Mouse (Mus musculus): ENCODE measurements around the gene Usf1. TPM values are rescaled to one million over a fixed set of nuclear protein-coding genes. Genes with fewer than 3 reads are reported as not detected.

Usf1 gene
- total and polyA plus RNA-seq, 2 experiments from 2014 or later = 183 to 200 TPM

DNA sequence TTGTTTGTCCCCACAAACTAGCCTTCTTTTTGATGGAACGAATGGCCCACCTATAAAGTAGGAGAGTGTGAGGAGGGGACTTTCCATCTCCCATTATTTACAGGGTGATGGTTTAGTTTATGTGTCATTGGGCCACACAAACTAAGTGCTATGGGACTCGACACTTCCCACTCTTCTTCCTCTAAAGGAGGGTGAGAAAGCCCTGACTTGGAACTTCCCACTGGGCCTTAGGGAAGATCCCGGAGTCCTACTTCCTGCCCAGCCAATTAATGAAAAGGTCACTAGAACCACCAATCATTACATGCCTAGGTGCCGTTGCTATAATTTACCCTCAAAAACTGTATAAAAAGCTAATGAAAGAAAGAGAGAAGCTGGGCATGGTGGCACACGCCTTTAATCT is 21.0 kb downstream of the Usf1 start:
- 83% methylated on average over 5 of the region's 5 CpGs for WGBS
- H3K27me3 ChIP-seq (ENCODE audit: insufficient read depth, low read length) = 0 out of 2 replicates have a peak, but pooled peaks cover 4% of the 10 kb centered on the region
- no peak overlapping the region for H3K4me2 ChIP-seq (ENCODE audit: low read depth)
- ATAC-seq = no peak
- H3K9ac ChIP-seq = no peak overlapping the region
- no peaks in the 10 kb centered on the region for H3K9me3 ChIP-seq (ENCODE audit: low read length)
- H3K4me1 ChIP-seq (ENCODE audit: insufficient read depth) = no peaks in the 10 kb centered on the region
- no peak overlapping the region for H3K4me3 ChIP-seq (ENCODE audit: low read depth, low read length)
- DNase-seq = no peak
- no peak overlapping the region for H3K27ac ChIP-seq (ENCODE audit: low read depth, low read length)
- no peaks in the 10 kb centered on the region for H3K36me3 ChIP-seq (ENCODE audit: insufficient read depth)
- TF ChIP-seq CTCF (IDR thresholded peaks at IDR 0.05; ENCODE audit: low read depth) = no peak

DNA sequence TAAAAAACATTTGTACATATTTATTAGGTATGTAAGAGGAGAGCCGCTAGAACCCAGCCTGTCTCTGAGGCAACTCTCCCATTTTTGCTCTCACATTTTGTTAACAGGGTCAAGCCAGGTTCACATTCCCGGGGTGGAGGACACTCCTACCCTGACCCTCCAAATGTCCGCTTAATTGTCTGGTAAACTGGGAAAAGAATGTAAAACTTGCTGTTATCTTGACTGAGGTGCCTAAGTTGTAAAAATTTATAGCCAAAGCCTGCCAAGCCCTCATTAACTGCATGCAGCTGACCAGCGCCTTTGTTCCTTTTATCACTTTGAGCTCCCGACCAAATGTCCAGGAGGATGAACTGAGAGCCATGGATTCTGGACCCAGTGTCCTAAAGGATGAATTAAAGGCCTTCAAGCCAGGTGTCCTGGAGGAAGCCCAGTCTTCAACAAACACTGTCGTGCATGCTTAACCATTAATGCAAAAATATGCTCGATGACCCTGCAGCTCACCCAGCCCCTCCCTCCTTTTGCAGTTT is 24.2 kb downstream of the Usf1 start:
- 63% methylated on average over 7 of the region's 7 CpGs for WGBS
- TF ChIP-seq CTCF (IDR thresholded peaks at IDR 0.05; ENCODE audit: low read depth) = no peak
- peaks cover 23% of the 10 kb centered on the region for H3K27me3 ChIP-seq (ENCODE audit: insufficient read depth, low read length)

DNA sequence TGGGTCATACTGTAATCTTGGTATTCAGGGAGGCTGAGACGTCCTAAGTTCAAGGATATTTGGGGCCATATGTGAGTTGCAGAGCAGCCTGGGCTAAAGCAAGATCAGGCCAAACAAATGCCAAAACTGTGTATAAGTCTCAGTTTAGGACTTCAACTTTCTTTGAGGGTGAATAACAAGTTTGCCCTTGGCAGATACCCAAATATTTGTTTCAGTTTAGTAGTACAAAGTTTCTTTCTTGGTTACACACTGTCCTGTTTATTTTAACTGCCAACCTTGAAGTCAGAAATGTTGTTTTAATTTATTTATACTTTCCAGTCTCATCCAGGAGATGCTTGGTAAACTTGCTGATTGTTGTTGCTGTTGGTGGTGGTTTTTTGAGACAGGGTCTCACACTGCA is 24.9 kb downstream of the Usf1 start:
- Histone ChIP-seq H3K9ac (no peak overlapping the region), H3K4me3 (ENCODE audit: low read depth, low read length) (no peak overlapping the region), H3K4me2 (ENCODE audit: low read depth) (no peak overlapping the region), H3K4me1 (ENCODE audit: insufficient read depth) (no peaks in the 10 kb centered on the region), H3K27ac (ENCODE audit: low read depth, low read length) (no peak overlapping the region), H3K9me3 (ENCODE audit: low read length) (no peaks in the 10 kb centered on the region), H3K27me3 (ENCODE audit: insufficient read depth, low read length) (peaks cover 23% of the 10 kb centered on the region), H3K36me3 (ENCODE audit: insufficient read depth) (no peaks in the 10 kb centered on the region)
- 73% methylated on average over 1 of the region's 1 CpGs for WGBS
- DNase-seq (no peak), ATAC-seq (no peak)
- no peak for TF ChIP-seq CTCF (IDR thresholded peaks at IDR 0.05; ENCODE audit: low read depth)

More for the DNA sequence above, 24.2 kb downstream of the Usf1 start:
- no peak for DNase-seq
- H3K9ac ChIP-seq = no peak overlapping the region
- H3K36me3 ChIP-seq (ENCODE audit: insufficient read depth) = no peaks in the 10 kb centered on the region
- no peak overlapping the region for H3K4me2 ChIP-seq (ENCODE audit: low read depth)
- H3K9me3 ChIP-seq (ENCODE audit: low read length) = no peaks in the 10 kb centered on the region
- H3K27ac ChIP-seq (ENCODE audit: low read depth, low read length) = no peak overlapping the region
- no peak for ATAC-seq
- H3K4me3 ChIP-seq (ENCODE audit: low read depth, low read length) = no peak overlapping the region
- no peaks in the 10 kb centered on the region for H3K4me1 ChIP-seq (ENCODE audit: insufficient read depth)

DNA sequence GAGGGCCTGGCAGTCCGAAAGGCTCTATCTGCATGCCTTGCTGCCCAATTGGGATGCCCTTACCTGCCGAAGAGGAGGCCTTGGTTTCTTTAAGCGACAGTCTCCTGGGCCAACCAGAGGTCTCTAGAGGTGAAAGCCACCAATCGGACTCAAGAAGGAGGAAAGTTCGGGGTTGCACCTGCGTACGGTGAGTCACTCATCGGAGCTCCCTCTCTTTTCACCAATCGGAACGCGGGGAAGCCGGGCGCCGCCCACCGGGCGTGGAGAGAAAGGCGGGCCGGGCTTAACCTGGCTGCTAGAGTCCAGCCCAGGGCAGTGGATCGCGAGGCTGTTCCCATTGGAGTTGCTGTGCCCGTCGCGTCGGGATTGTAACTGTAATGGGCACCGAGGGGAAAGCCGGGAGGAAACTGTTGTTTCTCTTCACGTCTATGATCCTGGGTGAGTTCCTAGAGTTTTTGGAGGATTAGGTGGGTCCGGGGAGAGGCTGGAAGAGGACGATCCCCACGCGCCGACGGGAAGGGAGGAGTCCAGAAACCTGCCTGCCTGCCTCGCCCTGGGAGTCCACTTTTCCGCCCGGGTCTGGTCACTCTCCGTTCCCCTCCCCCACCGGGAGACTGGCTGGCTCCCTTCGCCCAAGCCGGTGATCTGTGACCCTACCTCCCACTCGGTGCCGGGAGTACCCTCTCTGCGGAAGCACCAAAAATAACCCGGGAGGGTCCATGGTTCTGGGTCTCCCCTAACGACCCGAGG is 26.3 kb downstream of the Usf1 start, which contains the start of gene F11r:
Gene F11r, plus strand, starts transcription at position 272 of the 750 bp plus-strand sequence.
- no peak for TF ChIP-seq CTCF (IDR thresholded peaks at IDR 0.05; ENCODE audit: low read depth)
- WGBS = 2% methylated on average over 46 of the region's 46 CpGs
- no peak within 1 kb of the TSS for H3K27ac ChIP-seq (ENCODE audit: low read depth, low read length)

DNA sequence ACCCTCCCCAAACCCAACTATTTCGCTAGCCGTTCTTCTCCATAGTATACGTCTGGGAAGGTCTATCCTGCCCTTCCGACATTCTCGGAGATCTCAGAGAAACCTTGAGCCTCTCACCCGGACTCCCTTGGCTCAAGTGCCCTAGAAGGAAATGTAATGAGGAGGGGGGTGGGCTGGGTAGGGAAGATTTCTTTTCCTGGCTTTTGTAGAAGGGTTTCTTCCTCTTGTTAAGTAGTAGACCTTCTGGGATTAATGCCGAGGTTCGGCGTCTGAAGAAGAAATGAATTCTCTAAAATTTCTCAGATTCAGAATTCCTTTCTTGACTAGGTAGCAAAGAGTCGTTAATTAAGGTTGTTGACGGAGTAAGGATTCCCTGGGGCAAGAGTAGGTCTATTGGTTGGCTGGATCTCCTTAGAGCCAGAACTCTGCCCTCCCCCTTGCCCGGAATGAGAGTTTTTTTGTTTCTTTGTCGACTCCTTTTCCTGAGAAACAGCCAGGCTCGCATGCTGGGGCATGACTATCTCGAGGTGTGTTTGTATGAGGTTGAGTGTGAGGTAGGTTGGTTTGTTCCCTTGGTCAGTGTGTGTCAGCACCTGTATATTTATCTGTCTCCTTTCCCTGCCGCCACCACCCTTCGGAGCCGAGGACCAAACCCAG is 27.0 kb downstream of the Usf1 start:
- no peaks in the 10 kb centered on the region for H3K9me3 ChIP-seq (ENCODE audit: low read length)
- 0 out of 2 replicates have a peak, but pooled peaks have one; percentile 10 for ATAC-seq
- H3K4me3 ChIP-seq (ENCODE audit: low read depth, low read length) = peak overlapping the region; percentile 29
- H3K9ac ChIP-seq = peak overlapping the region; percentile 18; the same call in 1 of the 2 replicates
- no peaks in the 10 kb centered on the region for H3K4me1 ChIP-seq (ENCODE audit: insufficient read depth)
- no peak overlapping the region for H3K27ac ChIP-seq (ENCODE audit: low read depth, low read length)
- peaks cover 23% of the 10 kb centered on the region for H3K27me3 ChIP-seq (ENCODE audit: insufficient read depth, low read length)
- TF ChIP-seq CTCF (IDR thresholded peaks at IDR 0.05; ENCODE audit: low read depth) = no peak
- no peaks in the 10 kb centered on the region for H3K36me3 ChIP-seq (ENCODE audit: insufficient read depth)
- H3K4me2 ChIP-seq (ENCODE audit: low read depth) = peak overlapping the region; percentile 43
- WGBS = 9% methylated on average over 18 of the region's 18 CpGs
- DNase-seq = no peak

More for the DNA sequence above, 26.3 kb downstream of the Usf1 start, which contains the start of gene F11r:
- no peaks in the 10 kb centered on the region for H3K36me3 ChIP-seq (ENCODE audit: insufficient read depth)
- H3K4me3 ChIP-seq (ENCODE audit: low read depth, low read length) = peak within 1 kb of the TSS; percentile 29
- H3K4me2 ChIP-seq (ENCODE audit: low read depth) = peak within 1 kb of the TSS; percentile 43
- H3K4me1 ChIP-seq (ENCODE audit: insufficient read depth) = no peaks in the 10 kb centered on the region
- no peaks in the 10 kb centered on the region for H3K9me3 ChIP-seq (ENCODE audit: low read length)
- peaks cover 23% of the 10 kb centered on the region for H3K27me3 ChIP-seq (ENCODE audit: insufficient read depth, low read length)
- H3K9ac ChIP-seq = peak within 1 kb of the TSS; percentile 18; the same call in 1 of the 2 replicates
- DNase-seq = peak; percentile 16
- peak; percentile 82 for ATAC-seq

DNA sequence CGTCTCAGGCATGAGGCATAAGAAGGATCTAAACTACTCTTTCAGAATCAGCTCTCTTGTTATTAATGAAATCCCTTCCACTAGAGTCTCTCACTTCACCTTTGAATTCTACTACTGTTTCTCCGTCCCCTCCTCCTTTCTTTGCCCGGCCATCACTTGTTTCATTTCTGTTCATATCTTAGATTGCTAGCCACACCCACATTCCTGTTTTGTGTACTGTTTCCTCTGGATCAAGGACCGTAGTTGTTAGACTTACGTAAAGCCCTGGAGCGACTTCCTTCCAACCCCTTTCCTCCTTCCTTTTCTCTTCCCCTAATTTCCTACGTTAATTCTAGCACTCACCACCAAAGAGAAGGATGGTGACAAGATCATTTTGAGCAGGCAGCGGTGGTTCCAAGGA is 28.0 kb downstream of the Usf1 start:
- Histone ChIP-seq H3K4me1 (ENCODE audit: insufficient read depth) (no peaks in the 10 kb centered on the region), H3K27ac (ENCODE audit: low read depth, low read length) (no peak overlapping the region), H3K9ac (no peak overlapping the region), H3K4me3 (ENCODE audit: low read depth, low read length) (no peak overlapping the region), H3K4me2 (ENCODE audit: low read depth) (0 out of 2 replicates have a peak overlapping the region, but pooled peaks have one; percentile 2), H3K36me3 (ENCODE audit: insufficient read depth) (no peaks in the 10 kb centered on the region), H3K9me3 (ENCODE audit: low read length) (no peaks in the 10 kb centered on the region), H3K27me3 (ENCODE audit: insufficient read depth, low read length) (peaks cover 23% of the 10 kb centered on the region)
- DNase-seq (no peak), ATAC-seq (no peak)
- TF ChIP-seq CTCF (IDR thresholded peaks at IDR 0.05; ENCODE audit: low read depth) = no peak
- 65% methylated on average over 8 of the region's 8 CpGs for WGBS
